Mouse (Mus musculus) thymus, postnatal 0 days (tissue): ENCODE data around the gene Nsd1. TPM values are rescaled to one million over a fixed set of nuclear protein-coding genes. Genes with fewer than 3 reads are reported as not detected.

ENCODE experiments used
- DNase-seq: peaks from one replicate; pipeline ENCODE4 v3.0.0-alpha.2; 2015; ENCODE audit warnings: low spot score
- polyA plus RNA-seq: library from polyadenylated mRNA; unstranded; fragments of >200 nt; fragmentation: Nextera tagmentation; extraction: Ambion mirVana; gene quantifications from 2 replicates; pipeline ENCODE4 v1.2.1, GENCODE M21; 2015

The Nsd1 gene
- polyA plus RNA-seq, 1 experiment from 2014 or later: 73.8 TPM

GRCm38 (mm10) chr13:55252820-55253219 is 43.2 kb downstream of the Nsd1 start:
- no peak for DNase-seq

GRCm38 (mm10) chr13:55255052-55255652 is 45.6 kb downstream of the Nsd1 start:
- DNase-seq: peak; percentile 73

DNA sequence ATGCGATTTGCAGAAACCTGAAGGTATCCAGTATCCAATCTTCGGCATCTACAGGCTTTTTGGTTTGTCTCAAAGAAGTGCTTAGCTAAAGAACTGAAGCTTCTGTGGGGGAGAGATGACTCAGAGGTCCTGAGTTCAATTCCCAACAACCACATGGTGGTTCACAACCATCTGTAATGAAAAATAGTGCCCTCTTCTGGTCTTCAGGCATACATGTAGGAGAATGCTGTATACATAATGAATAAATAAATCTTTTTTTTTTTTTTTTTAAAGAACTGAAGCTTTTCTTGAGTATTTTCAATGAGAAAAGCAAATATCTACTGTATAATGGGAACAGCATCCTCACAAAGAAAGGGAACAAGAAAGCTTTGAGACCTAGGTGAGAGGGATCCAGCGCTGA is 49.1 kb downstream of the Nsd1 start:
- peak; percentile 14 for DNase-seq

- no peak for DNase-seq
These were observed 51.9 kb downstream of the Nsd1 start for GRCm38 (mm10) chr13:55261521-55261920.

GRCm38 (mm10) chr13:55262096-55262495 is 52.5 kb downstream of the Nsd1 start:
- DNase-seq: no peak

- no peak for DNase-seq
These were observed 67.6 kb downstream of the Nsd1 start for GRCm38 (mm10) chr13:55277203-55277602.

DNA sequence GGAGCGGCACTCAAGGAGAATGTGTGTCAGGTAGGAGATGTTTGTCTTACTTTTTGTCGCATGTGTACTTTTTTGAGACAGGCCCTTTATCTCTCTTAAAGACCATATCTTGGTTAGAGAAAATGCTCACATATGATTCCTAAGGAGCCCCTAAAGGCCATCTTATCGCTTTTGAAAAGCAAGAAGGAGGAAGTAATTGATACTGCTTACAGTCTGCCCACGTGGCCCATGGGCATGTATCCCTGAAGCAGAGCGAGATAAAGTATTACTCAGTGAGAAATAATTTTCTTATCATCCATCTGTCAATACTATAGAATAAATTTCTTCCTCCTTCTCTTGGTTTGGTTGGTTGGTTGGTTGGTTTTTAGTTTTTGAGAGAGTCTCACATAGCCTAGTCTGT is 68.1 kb downstream of the Nsd1 start:
- DNase-seq: no peak

DNA sequence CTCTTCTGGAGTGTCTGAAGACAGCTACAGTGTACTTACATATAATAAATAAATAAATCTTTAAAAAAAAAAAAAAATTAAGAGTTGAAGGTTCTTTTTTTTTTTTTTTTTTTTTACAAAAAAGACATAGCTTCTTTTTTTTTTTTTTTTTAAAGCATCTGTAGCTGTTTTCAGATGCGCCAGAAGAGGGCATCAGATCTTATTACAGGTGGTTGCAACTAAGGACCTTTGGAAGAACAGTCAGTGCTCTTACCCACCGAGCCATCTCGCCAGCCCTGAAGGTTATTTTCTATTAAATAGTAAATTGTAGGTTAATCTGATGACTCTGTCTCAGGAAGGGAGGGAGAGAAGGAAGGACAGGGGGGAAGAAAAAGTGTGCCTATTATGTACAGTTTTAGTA is 79.3 kb downstream of the Nsd1 start:
- DNase-seq: peak; percentile 8

DNA sequence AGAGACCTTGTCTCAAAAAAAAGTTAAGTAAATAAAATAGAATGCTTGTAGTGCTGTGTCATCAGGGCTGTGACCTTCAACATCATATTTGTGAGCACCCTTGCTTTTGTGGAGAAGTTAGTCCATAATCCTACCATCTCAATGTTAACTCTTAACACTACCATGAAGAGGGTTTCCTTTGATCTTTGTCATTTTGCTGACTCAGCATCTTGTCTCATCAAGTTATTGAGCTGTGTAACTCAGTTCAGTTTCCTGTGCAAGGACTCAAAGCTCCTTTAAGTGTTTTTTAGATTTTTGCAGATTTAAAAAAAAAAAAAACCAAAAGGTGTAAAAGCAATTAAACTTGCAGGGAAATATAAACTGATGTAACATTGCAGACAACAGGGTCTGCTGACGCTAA is 87.2 kb downstream of the Nsd1 start:
- DNase-seq: no peak

GRCm38 (mm10) chr13:55300913-55301312 is 91.3 kb downstream of the Nsd1 start:
- no peak for DNase-seq

GRCm38 (mm10) chr13:55312028-55312630 is 102.5 kb downstream of the Nsd1 start:
- DNase-seq: no peak

- no peak for DNase-seq
These were observed 103.5 kb downstream of the Nsd1 start for GRCm38 (mm10) chr13:55313051-55313450.

GRCm38 (mm10) chr13:55314891-55315412 is 105.4 kb downstream of the Nsd1 start:
- DNase-seq: no peak

DNA sequence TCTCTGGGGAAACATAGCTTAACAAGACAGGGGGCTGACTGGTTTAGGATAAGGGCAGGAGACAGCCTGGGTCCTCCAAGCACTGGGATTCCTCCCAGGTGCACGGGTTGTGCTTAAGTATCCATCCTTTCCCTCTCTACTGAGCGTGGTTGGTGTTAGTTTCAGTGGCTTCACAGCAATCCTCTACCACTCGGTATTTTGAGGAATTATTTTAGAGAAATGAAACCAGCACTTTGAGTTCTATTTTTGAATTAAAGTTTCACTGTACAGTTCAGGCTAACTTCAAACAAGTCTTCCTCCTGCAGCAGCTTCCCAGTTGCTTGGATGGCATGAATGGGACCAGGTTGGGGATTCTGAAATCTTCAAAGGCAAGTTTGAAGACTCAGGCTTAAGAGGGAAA is 108.8 kb downstream of the Nsd1 start:
- no peak for DNase-seq

DNA sequence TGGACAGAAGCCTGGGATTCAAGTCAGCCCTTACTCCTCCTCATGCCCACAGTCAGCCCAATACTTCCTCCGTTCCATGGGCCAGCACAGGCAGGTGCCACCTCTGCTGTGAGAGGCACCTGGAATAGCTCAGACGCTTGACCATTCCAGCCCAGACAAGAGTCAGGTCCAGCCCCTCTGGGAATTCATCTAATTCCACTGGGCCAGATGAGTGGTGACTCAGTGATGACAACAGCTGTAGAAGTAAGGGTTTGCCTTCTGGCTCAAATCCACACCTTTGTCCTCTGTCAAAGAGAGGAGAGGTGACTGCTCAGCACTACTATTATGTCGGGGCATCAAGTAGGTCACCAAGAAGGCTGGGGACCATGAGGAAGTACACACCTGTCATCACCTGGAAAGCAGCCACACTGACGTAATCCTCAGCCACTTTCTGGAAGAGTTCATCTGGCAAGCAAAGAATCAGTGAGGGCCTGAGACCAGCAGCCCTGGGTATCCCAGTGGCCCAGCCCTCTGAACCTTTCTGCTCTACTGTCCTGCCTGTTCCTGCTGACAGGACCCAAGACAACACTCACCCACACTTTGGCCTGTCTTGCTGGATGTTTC is 110.5 kb downstream of the Nsd1 start, which contains the start of gene Prelid1:
TSS of gene Prelid1 (plus strand) at position 570 of the 603 bp plus-strand sequence.
- no peak for DNase-seq

DNA sequence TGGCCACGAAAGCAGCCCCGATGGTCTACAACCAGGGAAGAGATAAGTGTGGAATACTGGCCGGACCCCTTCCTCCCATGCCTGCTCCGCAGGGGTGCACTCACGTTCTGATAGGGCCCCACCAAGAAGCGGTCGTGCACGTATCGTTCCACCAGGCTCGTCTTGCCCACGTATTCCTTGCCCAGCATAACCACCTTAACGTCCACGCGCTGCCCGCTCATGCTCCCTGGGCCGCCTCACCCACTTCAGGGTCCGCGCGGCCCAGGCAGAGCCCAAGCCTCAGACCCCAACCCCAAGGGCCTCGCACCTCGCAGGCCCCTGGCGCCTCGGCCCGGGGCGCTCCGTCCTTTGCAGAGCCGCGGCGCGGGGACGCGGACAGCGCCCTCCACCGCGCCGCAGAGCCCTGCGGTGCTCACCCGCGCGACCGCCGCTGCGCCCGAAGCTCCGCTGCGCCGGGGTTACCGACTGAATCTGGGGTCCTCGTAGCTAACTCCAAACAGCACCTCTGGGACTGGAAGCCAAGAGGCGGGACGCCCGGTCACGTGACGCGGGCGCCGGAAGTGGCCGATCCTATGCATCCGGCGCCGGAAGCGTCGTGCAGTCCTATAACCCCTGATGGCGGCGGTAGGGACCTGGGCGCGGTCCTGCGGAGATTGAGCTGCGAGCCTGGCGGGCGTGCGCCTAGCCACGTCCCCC is 112.0 kb downstream of the Nsd1 start, which contains the start of gene Rab24:
TSS of gene Rab24 (minus strand) at position 513 of the 696 bp plus-strand sequence.
- DNase-seq: peak; percentile 94

DNA sequence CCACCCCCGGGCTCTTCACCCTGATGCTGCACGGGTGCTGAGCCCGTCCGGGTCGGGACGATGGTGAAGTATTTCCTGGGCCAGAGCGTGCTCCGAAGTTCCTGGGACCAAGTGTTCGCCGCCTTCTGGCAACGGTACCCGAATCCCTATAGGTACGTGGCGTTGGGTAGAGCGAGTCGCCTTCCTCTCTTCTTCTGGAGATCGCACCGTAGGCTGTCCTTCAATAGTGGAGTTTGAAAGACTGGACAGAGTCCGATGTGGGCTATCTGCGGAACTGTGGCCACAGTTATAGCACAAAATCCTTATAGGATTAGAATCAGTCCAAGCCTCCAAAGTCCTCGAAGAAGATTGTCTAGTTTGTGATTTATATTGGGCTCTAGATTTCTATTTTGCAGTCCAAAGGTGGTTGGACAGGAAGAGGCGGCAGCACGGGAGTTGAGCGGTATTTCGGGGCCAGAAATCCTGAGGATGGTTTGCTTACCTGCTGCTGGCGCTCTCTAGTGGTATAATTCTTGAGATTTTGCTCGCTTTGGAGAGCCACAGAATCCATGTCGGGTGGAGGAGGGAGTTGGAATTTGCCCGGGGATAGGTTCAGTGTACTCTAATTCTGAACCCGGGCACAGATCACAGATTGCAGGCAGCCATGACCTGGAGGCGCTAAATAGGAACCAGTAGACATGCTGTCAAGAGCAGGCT is 112.7 kb downstream of the Nsd1 start:
- DNase-seq: peak; percentile 56

GRCm38 (mm10) chr13:55325596-55325995 is 116.0 kb downstream of the Nsd1 start:
- no peak for DNase-seq

- DNase-seq: no peak
These were observed 117.6 kb downstream of the Nsd1 start for GRCm38 (mm10) chr13:55327169-55327568.

GRCm38 (mm10) chr13:55327633-55328032 is 118.1 kb downstream of the Nsd1 start:
- DNase-seq: peak; percentile 90

DNA sequence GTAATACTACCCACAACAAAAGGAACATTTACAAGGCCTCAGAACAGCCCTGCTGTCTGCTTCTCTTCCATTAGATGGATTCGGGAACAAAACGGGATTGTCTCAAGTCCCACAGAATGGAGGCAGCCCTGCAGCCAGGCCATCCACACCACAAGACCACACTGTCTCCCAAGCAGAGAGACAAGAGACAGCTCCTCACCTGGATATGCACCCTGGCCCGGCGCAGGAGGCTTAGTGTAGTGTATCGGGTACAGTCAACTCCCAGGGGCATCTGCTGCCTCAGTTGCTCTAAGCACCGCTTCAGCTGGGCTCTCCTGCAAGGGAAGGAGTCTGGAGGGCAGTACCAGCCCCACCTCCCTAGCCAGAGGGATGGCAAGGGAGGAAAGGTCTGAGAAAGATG is 118.6 kb downstream of the Nsd1 start:
- no peak for DNase-seq
